In genomic region chr3:109783231-109783630, GRCm38 (mm10) we compare ENCODE assay signal across 8 mouse cellular contexts.
DNase-seq lines count a peak whose midpoint lies in the region; ATAC-seq and TF ChIP-seq lines count a peak whose summit lies in the region.

No protein-coding gene starts in this region.

- no peak overlapping the region for H3K9ac ChIP-seq in kidney, embryonic 15.5 days
- H3K9ac ChIP-seq in forebrain, embryonic 12.5 days = no peak overlapping the region
- H3K9ac ChIP-seq in midbrain, postnatal 0 days (replicated peaks; ENCODE audit: low read length, poor library complexity, severe bottlenecking) = peak overlapping the region; percentile 54; the same call in 1 of the 2 replicates

- peaks cover 15% of the 10 kb centered on the region for H3K4me1 ChIP-seq in kidney, embryonic 15.5 days
- peaks cover 17% of the 10 kb centered on the region for H3K4me1 ChIP-seq in forebrain, embryonic 12.5 days
- peaks cover 4% of the 10 kb centered on the region; the same call in 1 of the 2 replicates for H3K4me1 ChIP-seq in midbrain, postnatal 0 days (ENCODE audit: insufficient read depth, low read length)
- H3K4me1 ChIP-seq in thymus, adult 2 months (replicated peaks; ENCODE audit: control insufficient read depth, insufficient read depth, low read length) = 0 out of 2 replicates have a peak, but pooled peaks cover 2% of the 10 kb centered on the region

- no peak overlapping the region for H3K4me3 ChIP-seq in kidney, embryonic 15.5 days (replicated peaks)
- no peak overlapping the region for H3K4me3 ChIP-seq in forebrain, embryonic 12.5 days (replicated peaks)
- H3K4me3 ChIP-seq in midbrain, postnatal 0 days (ENCODE audit: low read depth, low read length) = no peak overlapping the region
- H3K4me3 ChIP-seq in thymus, adult 2 months (ENCODE audit: control insufficient read depth, insufficient read depth, low read length) = no peak overlapping the region

- no peak for TF ChIP-seq POLR2A in thymus, adult 2 months (IDR thresholded peaks at IDR 0.05; ENCODE audit: control insufficient read depth, extremely low read depth, insufficient read depth, low read length, poor library complexity)

- no peak for DNase-seq in kidney, adult 11 months
- DNase-seq in layer of hippocampus, adult 9-11 months = peak; percentile 5
- DNase-seq in midbrain, postnatal 0 days (ENCODE audit: low spot score) = no peak
- no peak for DNase-seq in thymus, adult 2 months
- no peak for DNase-seq in urinary bladder, postnatal 4 days (ENCODE audit: low spot score in 2 of 2)
- DNase-seq in right cerebral cortex, postnatal 14 days = no peak

- no peaks in the 10 kb centered on the region for H3K36me3 ChIP-seq in kidney, embryonic 15.5 days
- H3K36me3 ChIP-seq in forebrain, embryonic 12.5 days (replicated peaks) = no peaks in the 10 kb centered on the region
- no peaks in the 10 kb centered on the region for H3K36me3 ChIP-seq in midbrain, postnatal 0 days (ENCODE audit: insufficient read depth, low read length)
- no peaks in the 10 kb centered on the region for H3K36me3 ChIP-seq in thymus, adult 2 months (ENCODE audit: control insufficient read depth, insufficient read depth, low read length)

- no peak overlapping the region for H3K27ac ChIP-seq in kidney, embryonic 15.5 days
- peak overlapping the region; percentile 79; the same call in 1 of the 2 replicates for H3K27ac ChIP-seq in forebrain, embryonic 12.5 days
- peak overlapping the region; percentile 73 for H3K27ac ChIP-seq in midbrain, postnatal 0 days (ENCODE audit: low read depth, low read length)
- H3K27ac ChIP-seq in thymus, adult 2 months (ENCODE audit: control insufficient read depth, insufficient read depth, low read length) = no peak overlapping the region

- ATAC-seq in kidney, embryonic 15.5 days (replicated peaks; ENCODE audit: low FRiP score) = no peak
- ATAC-seq in forebrain, embryonic 12.5 days (ENCODE audit: low FRiP score) = no peak
- ATAC-seq in midbrain, postnatal 0 days (ENCODE audit: low FRiP score) = no peak

- 13% methylated on average over 5 of the region's 5 CpGs for WGBS in kidney, embryonic 15.5 days
- WGBS in forebrain, embryonic 12.5 days = 24% methylated on average over 5 of the region's 5 CpGs
- 37% methylated on average over 5 of the region's 5 CpGs for WGBS in midbrain, postnatal 0 days
- 86% methylated on average over 5 of the region's 5 CpGs for WGBS in thymus, adult 2 months

- TF ChIP-seq CTCF in midbrain, postnatal 0 days (IDR thresholded peaks at IDR 0.05) = no peak
- no peak for TF ChIP-seq CTCF in thymus, adult 2 months (IDR thresholded peaks at IDR 0.05; ENCODE audit: borderline replicate concordance, control insufficient read depth, extremely low read depth, insufficient read depth, low read length, poor library complexity)

- H3K9me3 ChIP-seq in kidney, embryonic 15.5 days (replicated peaks) = no peaks in the 10 kb centered on the region
- no peaks in the 10 kb centered on the region for H3K9me3 ChIP-seq in forebrain, embryonic 12.5 days
- no peaks in the 10 kb centered on the region for H3K9me3 ChIP-seq in midbrain, postnatal 0 days (ENCODE audit: low read length)

- H3K27me3 ChIP-seq in kidney, embryonic 15.5 days = no peaks in the 10 kb centered on the region
- no peaks in the 10 kb centered on the region for H3K27me3 ChIP-seq in forebrain, embryonic 12.5 days
- no peaks in the 10 kb centered on the region for H3K27me3 ChIP-seq in midbrain, postnatal 0 days (ENCODE audit: insufficient read depth, low read length)
- H3K27me3 ChIP-seq in thymus, adult 2 months (ENCODE audit: control insufficient read depth, insufficient read depth, low read length) = no peaks in the 10 kb centered on the region

- H3K4me2 ChIP-seq in kidney, embryonic 15.5 days = peak overlapping the region; percentile 90
- H3K4me2 ChIP-seq in forebrain, embryonic 12.5 days = peak overlapping the region; percentile 79
- H3K4me2 ChIP-seq in midbrain, postnatal 0 days (ENCODE audit: low read depth, low read length, poor library complexity, severe bottlenecking) = peak overlapping the region; percentile 64; the same call in 1 of the 2 replicates

Comparison
In these comparisons a context has a peak if more than half of its experiments do, and no peak if none do; other contexts are left out.
1. H3K27ac ChIP-seq: peak in forebrain, embryonic 12.5 days (single experiment) and midbrain, postnatal 0 days (single experiment); none in kidney, embryonic 15.5 days (single experiment) and thymus, adult 2 months (single experiment).
2. Peak in every context shown above with its lines, with median percentiles within 50 percentile points of each other: H3K4me2 ChIP-seq.